Mouse (Mus musculus): ENCODE data around the gene Dcaf17.

DNA sequence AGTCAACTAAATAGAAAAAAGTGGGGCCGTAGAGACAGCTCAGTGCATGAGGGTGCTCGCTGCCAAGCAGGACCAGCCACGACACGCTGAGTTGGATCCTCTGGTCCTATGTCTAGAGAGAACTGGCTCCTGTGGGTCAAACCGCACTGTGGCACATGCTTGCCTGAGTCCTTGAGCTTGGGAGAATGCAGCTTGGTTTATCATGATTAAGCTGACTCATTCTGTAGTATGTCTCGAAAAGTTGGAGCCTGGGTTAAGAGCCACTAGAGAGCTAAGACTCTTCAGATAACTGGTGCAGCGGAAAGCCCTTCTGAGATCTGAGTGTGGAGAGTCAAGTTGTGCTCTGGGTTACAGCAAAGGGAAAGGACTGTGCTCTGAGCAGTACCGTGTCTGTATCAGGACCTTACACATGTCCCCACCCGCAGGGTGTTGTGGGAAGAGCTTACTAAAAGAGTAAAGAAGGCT lies 78.9 kb downstream of the Dcaf17 start:
- no peak for TF ChIP-seq USF1 (IDR thresholded peaks at IDR 0.05; ENCODE audit: low read depth)
- no peak for TF ChIP-seq CTCF (IDR thresholded peaks at IDR 0.05; ENCODE audit: control insufficient read depth, insufficient read depth, insufficient read length)
- TF ChIP-seq MYOD1 (IDR thresholded peaks at IDR 0.05; ENCODE audit: control insufficient read depth, insufficient read length, low read depth): no peak
- no peak for TF ChIP-seq MYOG (IDR thresholded peaks at IDR 0.05; ENCODE audit: control insufficient read depth, extremely low read depth, insufficient read length)
- TF ChIP-seq MAX (IDR thresholded peaks at IDR 0.05): no peak
